Mouse (Mus musculus): ENCODE results near the gene N6amt1. TPM values are rescaled to one million over a fixed set of nuclear protein-coding genes. Genes with fewer than 3 reads are reported as not detected.
A peak's percentile ranks its signal among the peaks of the same experiment; 100 is the strongest.

N6amt1 gene
- polyA plus RNA-seq (2015; fragmentation: Nextera tagmentation; extraction: Ambion mirVana): 18.2 and 18.8 TPM in 2 replicates

DNA sequence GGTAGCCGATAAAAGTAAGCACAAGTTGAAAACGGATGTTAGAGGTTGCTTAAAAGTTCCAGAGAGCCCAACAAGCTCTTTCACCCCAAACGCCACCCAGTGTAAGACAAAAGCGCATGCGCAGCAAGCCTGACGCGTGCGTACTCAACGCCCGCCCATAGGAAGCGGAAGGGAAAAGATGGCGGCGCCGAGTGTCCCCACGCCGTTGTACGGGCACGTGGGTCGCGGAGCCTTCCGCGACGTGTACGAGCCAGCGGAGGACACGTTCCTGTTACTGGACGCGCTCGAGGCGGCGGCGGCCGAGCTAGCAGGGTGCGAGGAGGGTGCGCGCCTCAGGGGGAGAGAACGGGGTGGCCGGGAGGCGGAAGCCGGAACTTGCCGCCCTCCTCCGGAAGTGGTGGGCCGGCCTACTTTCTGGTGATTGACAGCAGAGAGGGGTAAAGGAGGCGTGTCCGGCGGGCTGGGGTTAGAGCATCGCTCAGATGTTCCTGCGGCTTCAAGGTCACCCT lies at the start of gene N6amt1:
Gene N6amt1 (plus strand): TSS at position 111 of the 509 bp plus-strand sequence.
- no peaks in the 10 kb centered on the region for H3K27me3 ChIP-seq (ENCODE audit: control insufficient read depth, insufficient read depth, low read depth, low read length)
- H3K9ac ChIP-seq (ENCODE audit: low read depth, low read length): peak within 1 kb of the TSS; percentile 83
- H3K4me2 ChIP-seq (ENCODE audit: low read length): peak within 1 kb of the TSS; percentile 67
- peak; percentile 99 for ATAC-seq
- under 1% methylated on average over 48 of the region's 48 CpGs for WGBS
- no peaks in the 10 kb centered on the region; the same call in 1 of the 2 replicates for H3K36me3 ChIP-seq (ENCODE audit: control insufficient read depth, insufficient read depth, low read length)
- no peaks in the 10 kb centered on the region for H3K4me1 ChIP-seq (ENCODE audit: control insufficient read depth, insufficient read depth, low read length)
- peak within 1 kb of the TSS; percentile 88 for H3K4me3 ChIP-seq (ENCODE audit: low read depth, low read length)
- 0 out of 2 replicates have a peak, but pooled peaks cover 2% of the 10 kb centered on the region for H3K9me3 ChIP-seq (replicated peaks; ENCODE audit: control insufficient read depth, low read length, poor library complexity, severe bottlenecking)
- peak within 1 kb of the TSS; percentile 97 for H3K27ac ChIP-seq (ENCODE audit: low read length)

DNA sequence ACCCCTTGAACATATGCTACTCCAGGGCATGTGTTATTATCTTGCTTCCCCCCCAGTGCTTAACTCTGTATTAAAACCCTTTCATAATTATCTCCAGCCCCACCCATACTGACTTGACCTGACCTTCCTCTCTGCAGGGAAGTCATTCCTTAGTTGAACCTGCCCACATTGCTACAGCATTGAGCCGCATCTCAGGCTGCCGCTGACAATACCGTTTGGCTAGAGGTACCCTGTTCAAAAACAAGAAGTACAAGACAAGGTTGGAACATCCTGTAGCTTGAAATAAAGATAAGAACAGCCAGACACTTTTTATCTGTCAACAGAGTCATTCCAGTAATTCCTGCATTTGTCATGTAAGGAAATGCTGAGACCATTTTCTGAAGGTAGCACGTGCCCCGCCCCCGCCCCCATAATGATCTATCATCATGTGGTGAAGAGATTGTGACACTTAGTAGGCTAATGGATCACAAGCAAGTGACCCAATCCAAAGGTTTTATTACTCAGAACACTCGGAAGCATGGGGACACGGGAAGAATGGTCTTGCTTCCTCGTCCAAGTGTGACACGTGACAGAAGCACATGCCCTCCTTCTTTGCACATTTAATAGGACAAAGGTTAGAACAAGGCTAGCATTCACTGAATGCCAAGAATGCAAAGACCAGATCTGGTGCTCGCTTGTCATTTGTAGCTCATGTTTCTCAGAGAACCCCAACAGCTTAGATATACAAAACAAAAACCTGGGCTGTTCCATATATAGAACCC lies 48.6 kb upstream of the N6amt1 start:
- 89% methylated on average over 11 of the region's 11 CpGs for WGBS
- ATAC-seq: no peak
- H3K9me3 ChIP-seq (replicated peaks; ENCODE audit: control insufficient read depth, low read length, poor library complexity, severe bottlenecking): no peaks in the 10 kb centered on the region
- H3K9ac ChIP-seq (ENCODE audit: low read depth, low read length): no peak overlapping the region
- no peak overlapping the region for H3K27ac ChIP-seq (ENCODE audit: low read length)
- no peaks in the 10 kb centered on the region for H3K36me3 ChIP-seq (ENCODE audit: control insufficient read depth, insufficient read depth, low read length)
- no peak overlapping the region for H3K4me3 ChIP-seq (ENCODE audit: low read depth, low read length)
- H3K4me1 ChIP-seq (ENCODE audit: control insufficient read depth, insufficient read depth, low read length): no peaks in the 10 kb centered on the region
- no peaks in the 10 kb centered on the region for H3K27me3 ChIP-seq (ENCODE audit: control insufficient read depth, insufficient read depth, low read depth, low read length)
- H3K4me2 ChIP-seq (ENCODE audit: low read length): no peak overlapping the region

DNA sequence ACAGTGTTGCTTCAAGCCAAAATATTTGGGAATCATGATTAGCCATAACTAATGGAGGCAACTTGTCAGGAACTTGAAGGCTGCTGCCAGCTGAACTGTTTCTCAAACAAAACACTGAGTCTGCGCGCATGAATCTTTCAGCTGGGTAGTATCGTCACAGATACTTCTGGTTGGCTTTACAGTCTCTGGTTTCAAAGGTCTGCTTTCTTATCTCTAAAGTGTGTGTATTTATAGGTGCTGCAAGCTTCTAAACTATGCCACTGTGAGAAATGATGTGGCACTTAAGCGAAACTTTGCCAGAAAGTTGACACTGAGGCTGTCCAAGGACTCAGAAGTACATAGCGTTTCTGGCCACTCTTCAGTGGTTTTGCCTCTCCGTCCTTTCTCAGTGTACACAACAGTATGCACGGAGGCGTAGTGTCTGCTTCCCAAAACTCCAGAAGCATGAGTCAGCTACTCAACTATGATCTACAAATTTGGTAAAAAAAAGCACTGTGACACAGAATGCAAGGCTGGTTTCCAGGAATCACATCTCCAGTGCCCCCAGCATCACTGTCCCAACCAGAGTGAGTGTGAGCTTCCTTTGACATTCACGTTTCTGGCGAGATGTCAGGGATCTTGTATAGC lies 46.8 kb upstream of the N6amt1 start:
- H3K9me3 ChIP-seq (replicated peaks; ENCODE audit: control insufficient read depth, low read length, poor library complexity, severe bottlenecking): no peaks in the 10 kb centered on the region
- H3K4me1 ChIP-seq (ENCODE audit: control insufficient read depth, insufficient read depth, low read length): no peaks in the 10 kb centered on the region
- no peaks in the 10 kb centered on the region for H3K27me3 ChIP-seq (ENCODE audit: control insufficient read depth, insufficient read depth, low read depth, low read length)
- no peak overlapping the region for H3K27ac ChIP-seq (ENCODE audit: low read length)
- no peak for ATAC-seq
- no peak overlapping the region for H3K9ac ChIP-seq (ENCODE audit: low read depth, low read length)
- H3K36me3 ChIP-seq (ENCODE audit: control insufficient read depth, insufficient read depth, low read length): no peaks in the 10 kb centered on the region
- WGBS: 86% methylated on average over 10 of the region's 10 CpGs
- H3K4me3 ChIP-seq (ENCODE audit: low read depth, low read length): no peak overlapping the region
- no peak overlapping the region for H3K4me2 ChIP-seq (ENCODE audit: low read length)

DNA sequence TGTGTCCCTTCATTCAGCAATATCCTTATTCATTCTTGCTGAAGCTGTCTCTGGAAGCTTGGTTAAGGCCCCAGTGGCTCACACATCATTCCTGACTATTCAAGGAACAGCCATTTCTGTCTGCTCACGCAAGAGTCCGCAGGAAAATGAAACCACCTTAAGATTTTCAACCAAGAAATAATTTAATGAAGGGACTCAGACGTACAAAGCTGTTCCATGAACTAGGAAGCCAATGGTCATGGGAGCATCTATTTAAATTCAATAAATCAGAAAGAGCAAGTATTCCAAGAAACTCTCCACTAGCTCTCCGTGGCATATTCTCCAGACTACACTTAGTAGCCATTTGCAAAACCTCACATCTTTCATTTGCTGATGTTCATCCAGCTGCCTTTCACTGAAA lies 43.3 kb upstream of the N6amt1 start:
- no peaks in the 10 kb centered on the region for H3K36me3 ChIP-seq (ENCODE audit: control insufficient read depth, insufficient read depth, low read length)
- H3K9me3 ChIP-seq (replicated peaks; ENCODE audit: control insufficient read depth, low read length, poor library complexity, severe bottlenecking): no peaks in the 10 kb centered on the region
- no peak overlapping the region for H3K9ac ChIP-seq (ENCODE audit: low read depth, low read length)
- no peak overlapping the region for H3K4me3 ChIP-seq (ENCODE audit: low read depth, low read length)
- no peaks in the 10 kb centered on the region for H3K27me3 ChIP-seq (ENCODE audit: control insufficient read depth, insufficient read depth, low read depth, low read length)
- no peak for ATAC-seq
- no peak overlapping the region for H3K4me2 ChIP-seq (ENCODE audit: low read length)
- WGBS: 95% methylated on average over 4 of the region's 4 CpGs
- no peak overlapping the region for H3K27ac ChIP-seq (ENCODE audit: low read length)
- H3K4me1 ChIP-seq (ENCODE audit: control insufficient read depth, insufficient read depth, low read length): no peaks in the 10 kb centered on the region

DNA sequence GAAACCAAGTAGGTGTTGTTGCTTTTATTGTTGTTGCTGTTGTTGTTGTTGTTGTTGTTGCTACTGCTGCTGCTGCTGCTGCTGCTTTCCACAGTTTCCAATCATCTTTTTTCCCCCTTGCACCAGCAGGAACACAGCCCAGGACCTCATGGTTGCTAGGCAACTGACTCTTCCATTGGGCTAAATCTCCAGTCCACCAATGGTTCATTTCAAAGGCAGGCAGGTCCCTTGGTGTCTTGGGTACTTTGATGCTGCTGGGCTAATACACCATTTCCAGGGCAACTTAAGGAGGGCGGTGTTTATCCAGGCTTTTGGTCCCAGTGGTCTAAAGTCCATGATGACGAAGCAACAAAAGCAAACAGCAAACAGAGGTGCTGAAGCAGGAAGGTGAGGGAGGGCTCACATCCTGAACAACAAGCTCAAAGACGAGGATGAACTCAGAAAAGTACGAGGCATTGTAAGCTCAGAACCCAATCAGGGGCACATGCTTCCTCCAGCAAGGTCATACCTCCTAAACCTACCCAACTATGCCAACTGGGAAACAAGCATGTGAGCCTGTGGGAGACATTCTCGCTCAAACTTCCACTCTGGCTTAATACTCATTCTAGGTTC lies 35.7 kb upstream of the N6amt1 start:
- 41% methylated on average over 5 of the region's 5 CpGs for WGBS
- no peaks in the 10 kb centered on the region for H3K9me3 ChIP-seq (replicated peaks; ENCODE audit: control insufficient read depth, low read length, poor library complexity, severe bottlenecking)
- H3K4me3 ChIP-seq (ENCODE audit: low read depth, low read length): no peak overlapping the region
- peak; percentile 87 for ATAC-seq
- no peak overlapping the region for H3K9ac ChIP-seq (ENCODE audit: low read depth, low read length)
- no peak overlapping the region for H3K4me2 ChIP-seq (ENCODE audit: low read length)
- H3K36me3 ChIP-seq (ENCODE audit: control insufficient read depth, insufficient read depth, low read length): no peaks in the 10 kb centered on the region
- 0 out of 2 replicates have a peak overlapping the region, but pooled peaks have one; percentile 13 for H3K27ac ChIP-seq (ENCODE audit: low read length)
- H3K4me1 ChIP-seq (ENCODE audit: control insufficient read depth, insufficient read depth, low read length): peaks cover 13% of the 10 kb centered on the region
- H3K27me3 ChIP-seq (ENCODE audit: control insufficient read depth, insufficient read depth, low read depth, low read length): no peaks in the 10 kb centered on the region

DNA sequence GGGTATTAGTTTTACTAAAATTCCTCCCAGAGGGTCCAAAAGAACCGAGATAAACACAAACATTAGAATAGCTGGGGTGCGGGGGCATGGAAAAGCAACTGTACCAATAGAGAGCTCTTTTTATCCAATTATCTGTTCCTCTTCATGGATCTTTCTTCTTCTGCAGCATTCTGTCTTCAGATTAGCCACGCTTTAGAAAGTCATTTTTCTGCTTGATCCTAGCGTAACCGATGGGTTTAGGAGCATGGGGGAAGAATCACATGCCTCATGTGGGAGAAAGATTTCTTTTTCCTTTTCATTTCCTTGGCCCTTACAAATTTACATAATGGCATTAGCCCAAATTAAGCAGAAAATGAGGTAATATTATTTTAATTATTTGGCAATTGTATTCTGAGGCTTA lies 35.0 kb upstream of the N6amt1 start:
- H3K9me3 ChIP-seq (replicated peaks; ENCODE audit: control insufficient read depth, low read length, poor library complexity, severe bottlenecking): no peaks in the 10 kb centered on the region
- H3K9ac ChIP-seq (ENCODE audit: low read depth, low read length): no peak overlapping the region
- no peak overlapping the region for H3K4me3 ChIP-seq (ENCODE audit: low read depth, low read length)
- H3K36me3 ChIP-seq (ENCODE audit: control insufficient read depth, insufficient read depth, low read length): no peaks in the 10 kb centered on the region
- H3K4me2 ChIP-seq (ENCODE audit: low read length): no peak overlapping the region
- peak; percentile 80; the same call in 1 of the 2 replicates for ATAC-seq
- no peaks in the 10 kb centered on the region for H3K27me3 ChIP-seq (ENCODE audit: control insufficient read depth, insufficient read depth, low read depth, low read length)
- H3K4me1 ChIP-seq (ENCODE audit: control insufficient read depth, insufficient read depth, low read length): peaks cover 13% of the 10 kb centered on the region
- H3K27ac ChIP-seq (ENCODE audit: low read length): no peak overlapping the region
- WGBS: 28% methylated on average over 5 of the region's 5 CpGs

DNA sequence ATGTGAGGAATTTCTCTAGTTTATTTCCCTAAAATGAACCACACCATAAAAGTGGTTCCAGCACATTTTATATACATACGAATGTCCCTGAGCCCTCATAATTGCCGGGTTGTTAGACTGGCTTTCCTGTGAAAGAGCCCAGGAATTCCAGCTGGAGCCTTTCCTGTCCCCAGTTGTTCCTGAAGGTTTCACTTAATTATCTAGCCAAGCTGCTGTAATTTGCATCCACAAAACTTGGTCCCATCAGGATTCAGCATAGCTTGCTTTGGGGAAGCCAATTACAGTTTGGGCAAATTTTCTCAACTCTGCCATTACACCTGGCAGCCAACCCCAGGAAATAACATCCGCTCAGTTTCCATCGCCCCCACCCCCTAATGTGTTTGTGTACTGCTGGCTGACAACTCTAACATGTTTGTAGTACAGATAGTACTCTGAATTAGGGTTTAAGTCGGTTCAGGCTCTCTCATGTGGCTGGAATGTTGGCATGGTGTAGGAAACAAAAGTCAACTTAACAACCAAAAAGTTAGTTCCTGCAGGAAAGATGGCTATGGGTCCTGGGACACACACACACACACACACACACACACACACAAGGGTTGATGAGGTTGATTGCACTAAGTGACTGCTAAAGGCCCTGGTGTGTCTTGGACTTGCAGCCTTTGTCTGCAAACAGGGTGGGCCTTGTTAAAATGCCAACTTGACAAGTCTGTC lies 34.3 kb upstream of the N6amt1 start:
- peaks cover 13% of the 10 kb centered on the region for H3K4me1 ChIP-seq (ENCODE audit: control insufficient read depth, insufficient read depth, low read length)
- H3K4me3 ChIP-seq (ENCODE audit: low read depth, low read length): no peak overlapping the region
- no peak for ATAC-seq
- WGBS: 35% methylated on average over 5 of the region's 5 CpGs
- H3K9ac ChIP-seq (ENCODE audit: low read depth, low read length): no peak overlapping the region
- no peak overlapping the region for H3K27ac ChIP-seq (ENCODE audit: low read length)
- no peak overlapping the region for H3K4me2 ChIP-seq (ENCODE audit: low read length)
- no peaks in the 10 kb centered on the region for H3K36me3 ChIP-seq (ENCODE audit: control insufficient read depth, insufficient read depth, low read length)
- no peaks in the 10 kb centered on the region for H3K27me3 ChIP-seq (ENCODE audit: control insufficient read depth, insufficient read depth, low read depth, low read length)
- H3K9me3 ChIP-seq (replicated peaks; ENCODE audit: control insufficient read depth, low read length, poor library complexity, severe bottlenecking): no peaks in the 10 kb centered on the region

DNA sequence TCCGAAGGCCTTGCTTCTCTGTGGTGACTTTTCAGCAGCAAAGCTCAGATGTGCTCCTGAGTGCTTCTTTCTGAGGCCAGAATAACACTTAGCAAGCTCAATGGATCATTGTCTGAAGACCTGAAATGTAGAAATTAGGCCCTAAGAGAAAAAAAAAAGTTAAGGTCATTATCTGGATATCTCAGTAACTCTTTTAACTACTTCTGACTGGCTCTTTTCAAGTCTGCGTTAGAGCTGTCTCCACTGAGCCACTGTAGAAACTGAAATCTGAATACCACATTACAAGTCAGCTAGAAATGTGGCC lies 33.8 kb upstream of the N6amt1 start:
- Histone ChIP-seq H3K36me3 (ENCODE audit: control insufficient read depth, insufficient read depth, low read length) (no peaks in the 10 kb centered on the region), H3K9me3 (replicated peaks; ENCODE audit: control insufficient read depth, low read length, poor library complexity, severe bottlenecking) (no peaks in the 10 kb centered on the region)
- 32% methylated on average over 2 of the region's 2 CpGs for WGBS

More for the DNA sequence above, 33.8 kb upstream of the N6amt1 start:
- no peak overlapping the region for H3K9ac ChIP-seq (ENCODE audit: low read depth, low read length)
- H3K4me1 ChIP-seq (ENCODE audit: control insufficient read depth, insufficient read depth, low read length): peaks cover 13% of the 10 kb centered on the region
- ATAC-seq: no peak
- no peak overlapping the region for H3K4me3 ChIP-seq (ENCODE audit: low read depth, low read length)
- H3K4me2 ChIP-seq (ENCODE audit: low read length): no peak overlapping the region
- no peaks in the 10 kb centered on the region for H3K27me3 ChIP-seq (ENCODE audit: control insufficient read depth, insufficient read depth, low read depth, low read length)
- no peak overlapping the region for H3K27ac ChIP-seq (ENCODE audit: low read length)
